Mouse (Mus musculus) midbrain, embryonic 13.5 days (tissue): ENCODE data around the gene Kif3a. TPM values are rescaled to one million over a fixed set of nuclear protein-coding genes. Genes with fewer than 3 reads are reported as not detected.

Experiments used
- ATAC-seq: fragments of 200-750 bp; cut with Nextera tagmentation; 2 replicates; pipeline ENCODE4 v1.8.0; 2017; ENCODE audit warnings: mild to moderate bottlenecking, moderate TSS enrichment, moderate library complexity
- H3K27ac ChIP-seq: fragments of 300-500 bp; sonication (generic); 2 replicates; pipeline ENCODE4 v1.5.1; 2015; ENCODE audit warnings: inconsistent platforms, mild to moderate bottlenecking, moderate library complexity
- H3K27me3 ChIP-seq: fragments of 300-500 bp; sonication (generic); 2 replicates; pipeline ENCODE4 v1.6.1; 2015; ENCODE audit warnings: mild to moderate bottlenecking, inconsistent platforms
- H3K36me3 ChIP-seq: fragments of 300-500 bp; sonication (generic); 2 replicates; pipeline ENCODE4 v1.6.1; 2015; ENCODE audit warnings: mild to moderate bottlenecking, inconsistent platforms
- H3K4me1 ChIP-seq: fragments of 300-500 bp; sonication (generic); replicated peaks from 2 replicates; pipeline ENCODE4 v1.6.1; 2015; ENCODE audit warnings: inconsistent platforms
- H3K4me2 ChIP-seq: fragments of 300-500 bp; sonication (generic); replicated peaks from 2 replicates; pipeline ENCODE4 v1.6.1; 2015; ENCODE audit warnings: moderate library complexity, mild to moderate bottlenecking, inconsistent platforms
- H3K4me3 ChIP-seq: fragments of 300-500 bp; sonication (generic); replicated peaks from 2 replicates; pipeline ENCODE4 v1.5.1; 2015; ENCODE audit warnings: mild to moderate bottlenecking, inconsistent platforms
- H3K9ac ChIP-seq: fragments of 300-500 bp; sonication (generic); replicated peaks from 2 replicates; pipeline ENCODE4 v1.6.1; 2015; ENCODE audit warnings: mild to moderate bottlenecking, inconsistent platforms
- H3K9me3 ChIP-seq: fragments of 300-500 bp; sonication (generic); 2 replicates; pipeline ENCODE4 v1.6.1; 2016; ENCODE audit warnings: mild to moderate bottlenecking, inconsistent platforms
- WGBS: fragments of 180-500 bp; shearing (Covaris S2); methylation state at CpG from one replicate; pipeline ENCODE4 v1.1.7; 2015; 5-methylcytosine and 5-hydroxymethylcytosine counted together
- polyA plus RNA-seq: library from polyadenylated mRNA; unstranded; fragments of >200 nt; fragmentation: Nextera tagmentation; extraction: Ambion mirVana; gene quantifications from 2 replicates; pipeline ENCODE4 v1.2.1, GENCODE M21; 2015

The Kif3a gene
- polyA plus RNA-seq, 1 experiment from 2014 or later, result 232 TPM

DNA sequence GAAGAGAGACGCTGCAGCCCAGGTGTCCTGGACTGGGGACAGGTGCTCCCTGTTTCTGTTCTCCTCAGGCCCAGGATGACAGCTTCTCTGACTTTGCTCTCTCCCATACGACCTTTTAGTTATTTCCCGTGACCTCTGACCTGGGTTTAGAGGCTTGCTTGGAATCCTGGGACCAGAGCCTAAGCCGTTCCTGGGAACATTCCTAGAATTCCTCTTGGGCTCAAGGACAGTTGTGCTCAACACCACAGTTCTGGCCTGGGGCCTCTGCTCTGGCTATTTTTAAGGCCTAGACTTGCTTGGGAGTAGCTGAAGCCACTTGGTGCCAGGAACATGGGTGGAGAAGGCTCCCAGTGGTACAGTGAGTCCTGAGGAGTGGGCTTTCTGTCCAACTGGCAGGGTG lies 41.7 kb upstream of the Kif3a start:
- ATAC-seq, result no peak
- Histone ChIP-seq H3K36me3 (no peaks in the 10 kb centered on the region), H3K4me3 (no peak overlapping the region), H3K9ac (no peak overlapping the region), H3K27me3 (0 out of 2 replicates have a peak, but pooled peaks cover 2% of the 10 kb centered on the region), H3K4me2 (no peak overlapping the region), H3K4me1 (peaks cover 21% of the 10 kb centered on the region), H3K9me3 (no peaks in the 10 kb centered on the region), H3K27ac (no peak overlapping the region)
- WGBS, result 46% methylated on average over 4 of the region's 4 CpGs

DNA sequence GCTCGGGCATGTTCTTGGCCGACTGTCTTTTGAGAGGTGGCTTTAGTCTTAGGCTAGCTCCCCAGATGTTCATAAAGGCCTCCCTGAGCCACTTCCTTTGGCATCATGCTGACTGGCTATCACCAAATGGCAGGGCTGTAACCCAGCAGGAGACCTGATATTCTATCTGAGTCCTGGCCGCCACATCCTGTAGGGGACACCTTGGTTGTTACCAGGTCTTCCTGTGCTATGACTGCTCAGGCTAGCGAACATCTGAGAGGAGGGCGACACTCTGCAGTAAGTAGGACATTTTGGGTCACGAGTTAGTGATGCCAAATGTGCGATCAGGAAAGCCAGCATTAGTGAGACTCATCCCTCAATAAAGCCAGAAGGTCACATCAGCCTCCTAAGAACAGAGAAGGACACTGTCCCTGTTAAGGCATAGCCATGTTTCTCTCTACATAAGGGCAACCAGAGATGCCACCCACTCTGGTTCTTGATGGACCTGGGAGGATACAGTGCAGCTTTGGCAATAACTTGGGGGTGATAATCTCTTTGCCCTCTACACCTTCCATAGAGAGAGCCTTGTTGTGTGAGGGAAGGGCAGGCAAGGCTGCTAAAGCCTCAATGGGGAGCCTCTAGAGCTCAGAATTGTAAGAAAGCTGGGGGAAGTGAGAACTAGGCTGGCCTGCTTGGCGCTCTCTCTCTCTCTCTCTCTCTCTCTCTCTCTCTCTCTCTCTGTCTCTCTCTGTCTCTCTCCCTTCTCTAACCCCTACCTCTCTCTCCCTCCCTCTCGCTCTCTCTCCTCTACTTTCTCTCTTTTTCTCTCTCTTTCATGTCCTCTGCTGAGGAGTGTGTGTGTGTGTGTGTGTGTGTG lies 38.6 kb upstream of the Kif3a start:
- no peaks in the 10 kb centered on the region for H3K9me3 ChIP-seq
- no peak overlapping the region for H3K9ac ChIP-seq
- no peak overlapping the region for H3K27ac ChIP-seq
- peaks cover 2% of the 10 kb centered on the region; the same call in 1 of the 2 replicates for H3K36me3 ChIP-seq
- ATAC-seq, result no peak
- H3K4me3 ChIP-seq, result no peak overlapping the region
- H3K4me2 ChIP-seq, result no peak overlapping the region
- H3K4me1 ChIP-seq, result 0 out of 2 replicates have a peak, but pooled peaks cover 8% of the 10 kb centered on the region
- no peaks in the 10 kb centered on the region for H3K27me3 ChIP-seq
- 84% methylated on average over 9 of the region's 9 CpGs for WGBS

- Histone ChIP-seq H3K9ac (no peak overlapping the region), H3K27ac (no peak overlapping the region), H3K27me3 (no peaks in the 10 kb centered on the region), H3K36me3 (peaks cover 7% of the 10 kb centered on the region), H3K4me1 (0 out of 2 replicates have a peak, but pooled peaks cover 3% of the 10 kb centered on the region), H3K4me3 (no peak overlapping the region), H3K9me3 (no peaks in the 10 kb centered on the region), H3K4me2 (no peak overlapping the region)
- no peak for ATAC-seq
- 69% methylated on average over 6 of the region's 6 CpGs for WGBS
Measured at GRCm38 (mm10) chr11:53529253-53529557, 38.0 kb upstream of the Kif3a start.

DNA sequence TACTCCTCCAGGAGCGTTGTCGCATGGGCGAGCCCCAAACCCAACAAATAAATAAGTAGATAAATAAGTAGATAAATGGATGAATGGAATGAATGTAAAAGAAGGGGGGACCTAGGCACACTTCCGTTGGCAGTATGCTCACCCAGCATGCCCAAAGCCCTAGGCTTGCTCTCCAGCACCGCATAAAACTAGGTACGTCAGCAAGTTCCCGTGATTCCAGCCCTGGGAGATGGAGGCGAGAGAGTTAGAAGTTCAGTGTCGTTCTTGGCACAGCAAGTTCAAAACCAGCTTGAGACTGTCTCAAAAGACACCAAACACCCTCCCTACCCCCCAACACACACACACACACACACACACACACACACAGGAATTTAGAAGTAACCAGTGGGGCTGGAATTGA lies 37.2 kb upstream of the Kif3a start:
- 82% methylated on average over 9 of the region's 9 CpGs for WGBS
- Histone ChIP-seq H3K9me3 (no peaks in the 10 kb centered on the region), H3K4me2 (no peak overlapping the region), H3K27ac (no peak overlapping the region), H3K36me3 (peaks cover 15% of the 10 kb centered on the region), H3K4me3 (no peak overlapping the region), H3K27me3 (no peaks in the 10 kb centered on the region), H3K4me1 (0 out of 2 replicates have a peak, but pooled peaks cover 3% of the 10 kb centered on the region), H3K9ac (no peak overlapping the region)
- no peak for ATAC-seq

- peaks cover 32% of the 10 kb centered on the region for H3K36me3 ChIP-seq
- H3K4me1 ChIP-seq, result 0 out of 2 replicates have a peak, but pooled peaks cover 3% of the 10 kb centered on the region
- no peak overlapping the region for H3K4me2 ChIP-seq
- ATAC-seq, result no peak
- H3K9ac ChIP-seq, result no peak overlapping the region
- H3K9me3 ChIP-seq, result no peaks in the 10 kb centered on the region
- WGBS, result 91% methylated on average over 10 of the region's 10 CpGs
- H3K4me3 ChIP-seq, result no peak overlapping the region
- no peak overlapping the region for H3K27ac ChIP-seq
- H3K27me3 ChIP-seq, result no peaks in the 10 kb centered on the region
Measured at GRCm38 (mm10) chr11:53531578-53532230, 35.5 kb upstream of the Kif3a start.

- Histone ChIP-seq H3K9me3 (no peaks in the 10 kb centered on the region), H3K4me1 (0 out of 2 replicates have a peak, but pooled peaks cover 3% of the 10 kb centered on the region), H3K27ac (no peak overlapping the region), H3K36me3 (peaks cover 38% of the 10 kb centered on the region), H3K4me3 (no peak overlapping the region), H3K27me3 (no peaks in the 10 kb centered on the region), H3K4me2 (no peak overlapping the region), H3K9ac (no peak overlapping the region)
- WGBS, result 100% methylated on average over 1 of the region's 1 CpGs
- ATAC-seq, result no peak
Measured at GRCm38 (mm10) chr11:53532231-53532620, 35.0 kb upstream of the Kif3a start.

GRCm38 (mm10) chr11:53539002-53539491 lies 28.1 kb upstream of the Kif3a start:
- Histone ChIP-seq H3K36me3 (peaks cover 48% of the 10 kb centered on the region), H3K4me2 (no peak overlapping the region), H3K4me1 (no peaks in the 10 kb centered on the region), H3K4me3 (no peak overlapping the region), H3K27me3 (no peaks in the 10 kb centered on the region), H3K27ac (no peak overlapping the region), H3K9ac (no peak overlapping the region), H3K9me3 (no peaks in the 10 kb centered on the region)
- WGBS, result 58% methylated on average over 15 of the region's 15 CpGs
- peak; percentile 37; the same call in 1 of the 2 replicates for ATAC-seq

GRCm38 (mm10) chr11:53540394-53540793 lies 26.8 kb upstream of the Kif3a start:
- H3K4me2 ChIP-seq, result no peak overlapping the region
- H3K27me3 ChIP-seq, result no peaks in the 10 kb centered on the region
- WGBS, result 91% methylated on average over 3 of the region's 3 CpGs
- peaks cover 34% of the 10 kb centered on the region for H3K36me3 ChIP-seq
- H3K9ac ChIP-seq, result no peak overlapping the region
- H3K4me3 ChIP-seq, result no peak overlapping the region
- no peaks in the 10 kb centered on the region for H3K4me1 ChIP-seq
- no peak for ATAC-seq
- no peak overlapping the region for H3K27ac ChIP-seq
- H3K9me3 ChIP-seq, result no peaks in the 10 kb centered on the region

DNA sequence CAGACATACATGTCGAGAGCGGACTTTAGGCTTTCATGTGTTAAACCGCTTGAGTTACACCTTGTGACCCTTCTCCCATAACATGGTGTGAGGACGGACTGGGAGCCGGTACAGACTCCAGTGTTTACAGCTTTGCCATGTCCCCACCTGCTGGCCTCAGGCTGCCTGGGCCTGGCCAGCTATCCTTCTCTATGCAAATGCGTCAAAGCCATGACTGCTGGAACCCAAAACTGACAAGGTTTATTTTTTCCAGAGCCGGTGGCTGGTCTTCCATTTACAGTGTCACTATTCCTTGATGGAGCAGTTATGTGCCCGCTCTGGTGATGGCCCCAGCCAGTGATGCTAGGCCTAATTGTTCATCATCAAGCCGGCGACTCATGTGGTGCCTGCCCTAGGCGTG lies 26.0 kb upstream of the Kif3a start:
- H3K9ac ChIP-seq, result no peak overlapping the region
- no peak overlapping the region for H3K4me2 ChIP-seq
- H3K4me1 ChIP-seq, result 0 out of 2 replicates have a peak, but pooled peaks cover 2% of the 10 kb centered on the region
- no peak for ATAC-seq
- H3K27me3 ChIP-seq, result no peaks in the 10 kb centered on the region
- H3K27ac ChIP-seq, result no peak overlapping the region
- H3K4me3 ChIP-seq, result no peak overlapping the region
- no peaks in the 10 kb centered on the region for H3K9me3 ChIP-seq
- WGBS, result 84% methylated on average over 11 of the region's 11 CpGs
- H3K36me3 ChIP-seq, result peaks cover 26% of the 10 kb centered on the region

- Histone ChIP-seq H3K27me3 (no peaks in the 10 kb centered on the region), H3K4me2 (no peak overlapping the region), H3K27ac (no peak overlapping the region), H3K9me3 (no peaks in the 10 kb centered on the region), H3K9ac (no peak overlapping the region), H3K4me3 (no peak overlapping the region), H3K4me1 (0 out of 2 replicates have a peak, but pooled peaks cover 3% of the 10 kb centered on the region), H3K36me3 (peaks cover 9% of the 10 kb centered on the region)
- ATAC-seq, result no peak
- 86% methylated on average over 7 of the region's 7 CpGs for WGBS
Measured at GRCm38 (mm10) chr11:53543021-53543420, 24.2 kb upstream of the Kif3a start.

DNA sequence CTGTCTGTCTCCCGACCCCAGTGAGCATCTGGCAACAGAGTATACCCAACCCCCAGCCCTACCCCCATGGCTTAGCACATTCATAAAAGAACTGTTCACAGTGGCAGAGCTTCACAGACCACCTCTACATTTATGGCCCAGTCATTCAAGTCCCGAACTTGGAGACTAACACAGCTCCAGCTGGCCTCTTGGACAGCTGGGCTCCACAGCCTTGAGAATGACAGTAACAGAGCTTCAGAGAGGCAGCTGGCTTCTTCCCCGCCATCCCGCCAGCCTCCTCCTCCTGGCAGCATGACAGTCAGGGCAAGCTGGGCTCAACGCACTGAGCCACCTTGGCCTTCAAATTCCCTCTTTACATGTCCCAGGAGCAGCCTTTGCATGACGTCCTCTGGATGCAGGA lies 20.9 kb upstream of the Kif3a start:
- Histone ChIP-seq H3K27ac (no peak overlapping the region), H3K4me2 (no peak overlapping the region), H3K9me3 (no peaks in the 10 kb centered on the region), H3K4me1 (0 out of 2 replicates have a peak, but pooled peaks cover 3% of the 10 kb centered on the region), H3K36me3 (no peaks in the 10 kb centered on the region), H3K27me3 (no peaks in the 10 kb centered on the region), H3K9ac (no peak overlapping the region), H3K4me3 (no peak overlapping the region)
- WGBS, result 70% methylated on average over 6 of the region's 6 CpGs
- ATAC-seq, result no peak

DNA sequence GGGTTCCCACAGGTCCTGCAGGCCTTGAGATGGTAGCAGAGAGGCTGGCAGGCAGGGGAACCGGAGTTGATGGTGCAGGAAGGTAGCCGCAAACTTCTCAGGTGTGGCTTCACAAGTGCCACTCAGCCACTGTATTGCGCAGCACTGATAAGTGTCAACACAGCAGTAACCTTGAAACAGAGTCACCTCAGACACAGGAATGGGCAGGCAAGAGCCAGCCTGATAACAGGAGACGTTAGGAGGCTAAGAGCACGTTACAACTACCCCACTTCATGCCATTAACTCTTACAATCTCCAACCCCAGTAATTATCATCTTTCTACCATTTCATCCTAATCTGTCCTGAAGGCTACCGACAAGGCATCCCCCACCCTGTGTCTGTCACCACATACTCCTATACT lies 19.6 kb upstream of the Kif3a start:
- WGBS, result 96% methylated on average over 6 of the region's 6 CpGs
- no peaks in the 10 kb centered on the region for H3K27me3 ChIP-seq
- no peaks in the 10 kb centered on the region for H3K36me3 ChIP-seq
- no peak overlapping the region for H3K4me2 ChIP-seq
- H3K9ac ChIP-seq, result no peak overlapping the region
- H3K27ac ChIP-seq, result no peak overlapping the region
- H3K4me1 ChIP-seq, result 0 out of 2 replicates have a peak, but pooled peaks cover 3% of the 10 kb centered on the region
- H3K4me3 ChIP-seq, result no peak overlapping the region
- no peak for ATAC-seq
- H3K9me3 ChIP-seq, result no peaks in the 10 kb centered on the region
